Mouse (Mus musculus): ENCODE results near the gene Slc16a11.
"Not testable (repeated sequence)": the region's sequence is repeated elsewhere in the genome, so short reads cannot be mapped to it uniquely, and the experiment has no call there.

Gene Slc16a11

GRCm38 (mm10) chr11:70212423-70212822, at the start of gene Slc16a11:
Slc16a11 (plus strand) TSS chr11:70212752.
- no peak for DNase-seq

- DNase-seq = no peak
Measured at GRCm38 (mm10) chr11:70165972-70166921, 46.3 kb upstream of the Slc16a11 start.

- DNase-seq = no peak
Measured at GRCm38 (mm10) chr11:70168136-70168535, 44.4 kb upstream of the Slc16a11 start.

GRCm38 (mm10) chr11:70169471-70169870, 43.1 kb upstream of the Slc16a11 start:
- not testable (repeated sequence) for DNase-seq

GRCm38 (mm10) chr11:70170291-70170690, 42.3 kb upstream of the Slc16a11 start:
- DNase-seq = no peak

GRCm38 (mm10) chr11:70171181-70171580, 41.4 kb upstream of the Slc16a11 start:
- DNase-seq = no peak

GRCm38 (mm10) chr11:70171847-70172246, 40.7 kb upstream of the Slc16a11 start:
- peak; percentile 53 for DNase-seq

GRCm38 (mm10) chr11:70172298-70172697, 40.3 kb upstream of the Slc16a11 start:
- DNase-seq = no peak

GRCm38 (mm10) chr11:70174491-70174890, 38.1 kb upstream of the Slc16a11 start:
- no peak for DNase-seq

- DNase-seq = peak; percentile 23
Measured at GRCm38 (mm10) chr11:70177647-70178046, 34.9 kb upstream of the Slc16a11 start.

- no peak for DNase-seq
Measured at GRCm38 (mm10) chr11:70178311-70178710, 34.2 kb upstream of the Slc16a11 start.

GRCm38 (mm10) chr11:70178756-70179155, 33.8 kb upstream of the Slc16a11 start:
- no peak for DNase-seq

- DNase-seq = no peak
Measured at GRCm38 (mm10) chr11:70179401-70179800, 33.2 kb upstream of the Slc16a11 start.

GRCm38 (mm10) chr11:70180496-70180895, 32.1 kb upstream of the Slc16a11 start:
- DNase-seq = no peak

- DNase-seq = no peak
Measured at GRCm38 (mm10) chr11:70185120-70185519, 27.4 kb upstream of the Slc16a11 start.

GRCm38 (mm10) chr11:70189319-70190134, 23.0 kb upstream of the Slc16a11 start:
- DNase-seq = no peak

GRCm38 (mm10) chr11:70191188-70191587, 21.4 kb upstream of the Slc16a11 start:
- no peak for DNase-seq

- no peak for DNase-seq
Measured at GRCm38 (mm10) chr11:70192157-70192556, 20.4 kb upstream of the Slc16a11 start.

- DNase-seq = no peak
Measured at GRCm38 (mm10) chr11:70193354-70194285, 18.9 kb upstream of the Slc16a11 start.

- DNase-seq = no peak
Measured at GRCm38 (mm10) chr11:70198332-70198731, 14.2 kb upstream of the Slc16a11 start.

- no peak for DNase-seq
Measured at GRCm38 (mm10) chr11:70199107-70199506, 13.4 kb upstream of the Slc16a11 start.

- DNase-seq = no peak
Measured at GRCm38 (mm10) chr11:70200036-70200608, 12.4 kb upstream of the Slc16a11 start.

Measured in thymus, postnatal 25 days (tissue).